Mouse (Mus musculus): ENCODE results near the gene Morf4l2. TPM values are rescaled to one million over a fixed set of nuclear protein-coding genes. Genes with fewer than 3 reads are reported as not detected.

Gene Morf4l2
- polyA plus RNA-seq, 1 experiment from 2014 or later, result 618 TPM

DNA sequence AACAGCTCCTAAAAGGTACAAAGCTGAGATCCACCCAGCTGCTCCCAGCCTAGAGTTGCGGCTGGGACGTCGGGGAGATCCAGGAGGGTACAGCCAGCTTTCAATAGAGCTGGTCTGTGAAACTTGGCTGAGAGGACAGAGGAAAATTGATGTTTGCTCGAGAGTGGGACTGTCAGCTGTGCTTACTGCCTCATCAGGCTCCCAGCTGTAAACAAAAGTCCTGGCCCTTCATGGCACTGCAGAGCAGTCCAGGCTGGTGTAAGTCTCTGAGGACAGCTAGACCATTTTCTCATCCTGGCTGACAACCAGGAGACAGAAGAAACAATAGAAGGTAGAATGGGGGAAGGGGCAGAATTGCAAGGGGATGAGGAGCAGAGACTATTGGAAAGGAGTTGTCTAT, 5.8 kb upstream of the Morf4l2 start:
- Histone ChIP-seq H3K4me1 (ENCODE audit: control insufficient read depth, insufficient read depth, low read length) (no peaks in the 10 kb centered on the region), H3K9ac (ENCODE audit: low read length) (no peak overlapping the region), H3K4me2 (ENCODE audit: low read depth, severe bottlenecking) (no peak overlapping the region), H3K36me3 (ENCODE audit: control insufficient read depth, insufficient read depth, low read length) (no peaks in the 10 kb centered on the region), H3K4me3 (ENCODE audit: low read depth, low read length) (no peak overlapping the region), H3K27me3 (ENCODE audit: control insufficient read depth, insufficient read depth, low read length) (no peaks in the 10 kb centered on the region), H3K27ac (replicated peaks; ENCODE audit: low read depth, low read length) (no peak overlapping the region), H3K9me3 (ENCODE audit: control insufficient read depth, low read length) (no peaks in the 10 kb centered on the region)
- ATAC-seq (ENCODE audit: insufficient number of reproducible peaks, low FRiP score, low TSS enrichment, low read depth) (no peak), DNase-seq (ENCODE audit: low spot score) (no peak)
- 77% methylated on average over 4 of the region's 4 CpGs for WGBS

- no peaks in the 10 kb centered on the region for H3K4me1 ChIP-seq (ENCODE audit: control insufficient read depth, insufficient read depth, low read length)
- no peak overlapping the region for H3K9ac ChIP-seq (ENCODE audit: low read length)
- DNase-seq (ENCODE audit: low spot score) (no peak), ATAC-seq (ENCODE audit: insufficient number of reproducible peaks, low FRiP score, low TSS enrichment, low read depth) (no peak)
- no peak overlapping the region for H3K4me2 ChIP-seq (ENCODE audit: low read depth, severe bottlenecking)
- no peaks in the 10 kb centered on the region for H3K27me3 ChIP-seq (ENCODE audit: control insufficient read depth, insufficient read depth, low read length)
- 80% methylated on average over 8 of the region's 8 CpGs for WGBS
- H3K36me3 ChIP-seq (ENCODE audit: control insufficient read depth, insufficient read depth, low read length), result no peaks in the 10 kb centered on the region
- H3K27ac ChIP-seq (replicated peaks; ENCODE audit: low read depth, low read length), result no peak overlapping the region
- no peak overlapping the region for H3K4me3 ChIP-seq (ENCODE audit: low read depth, low read length)
- H3K9me3 ChIP-seq (ENCODE audit: control insufficient read depth, low read length), result no peaks in the 10 kb centered on the region
These were observed 1.2 kb upstream of the Morf4l2 start for GRCm38 (mm10) chrX:136744663-136745062.

- no peak for ATAC-seq (ENCODE audit: insufficient number of reproducible peaks, low FRiP score, low TSS enrichment, low read depth)
- H3K9ac ChIP-seq (ENCODE audit: low read length), result peak overlapping the region; percentile 22; the same call in 1 of the 2 replicates
- no peaks in the 10 kb centered on the region for H3K27me3 ChIP-seq (ENCODE audit: control insufficient read depth, insufficient read depth, low read length)
- H3K9me3 ChIP-seq (ENCODE audit: control insufficient read depth, low read length), result no peaks in the 10 kb centered on the region
- peak; percentile 51 for DNase-seq (ENCODE audit: low spot score)
- H3K4me3 ChIP-seq (ENCODE audit: low read depth, low read length), result peak overlapping the region; percentile 42; the same call in 1 of the 2 replicates
- peak overlapping the region; percentile 72; the same call in 1 of the 2 replicates for H3K27ac ChIP-seq (replicated peaks; ENCODE audit: low read depth, low read length)
- H3K36me3 ChIP-seq (ENCODE audit: control insufficient read depth, insufficient read depth, low read length), result no peaks in the 10 kb centered on the region
- H3K4me2 ChIP-seq (ENCODE audit: low read depth, severe bottlenecking), result peak overlapping the region; percentile 35
- no peaks in the 10 kb centered on the region for H3K4me1 ChIP-seq (ENCODE audit: control insufficient read depth, insufficient read depth, low read length)
- 38% methylated on average over 5 of the region's 5 CpGs for whole genome bisulfite sequencing
These were observed 808 bp downstream of the Morf4l2 start for GRCm38 (mm10) chrX:136742661-136743103.

DNA sequence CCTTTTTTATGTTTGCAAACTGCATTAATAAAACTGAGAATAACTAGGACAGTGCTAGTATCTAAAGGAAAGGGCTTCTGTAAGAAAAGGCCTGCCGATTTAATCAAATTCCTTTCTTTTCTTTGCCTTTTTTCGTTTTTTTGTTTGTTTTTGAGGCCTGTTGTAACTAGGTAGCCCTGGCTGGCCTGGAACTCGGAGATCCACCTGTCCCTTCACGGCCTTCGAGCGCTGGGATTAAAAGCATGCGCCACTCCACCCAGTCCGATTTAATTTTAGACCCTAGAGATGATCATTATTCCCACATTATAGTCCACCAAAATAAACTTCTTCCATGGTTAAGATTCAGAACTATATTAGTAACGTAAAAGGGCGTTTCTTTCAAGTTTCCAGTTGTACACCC, 1.2 kb downstream of the Morf4l2 start:
- no peaks in the 10 kb centered on the region for H3K4me1 ChIP-seq (ENCODE audit: control insufficient read depth, insufficient read depth, low read length)
- H3K9me3 ChIP-seq (ENCODE audit: control insufficient read depth, low read length), result no peaks in the 10 kb centered on the region
- H3K9ac ChIP-seq (ENCODE audit: low read length), result peak overlapping the region; percentile 59; the same call in 1 of the 2 replicates
- H3K36me3 ChIP-seq (ENCODE audit: control insufficient read depth, insufficient read depth, low read length), result no peaks in the 10 kb centered on the region
- peak; percentile 22 for DNase-seq (ENCODE audit: low spot score)
- H3K4me2 ChIP-seq (ENCODE audit: low read depth, severe bottlenecking), result peak overlapping the region; percentile 35
- H3K27ac ChIP-seq (replicated peaks; ENCODE audit: low read depth, low read length), result peak overlapping the region; percentile 72; the same call in 1 of the 2 replicates
- no peaks in the 10 kb centered on the region for H3K27me3 ChIP-seq (ENCODE audit: control insufficient read depth, insufficient read depth, low read length)
- H3K4me3 ChIP-seq (ENCODE audit: low read depth, low read length), result peak overlapping the region; percentile 42
- WGBS, result 26% methylated on average over 10 of the region's 10 CpGs
- ATAC-seq (ENCODE audit: insufficient number of reproducible peaks, low FRiP score, low TSS enrichment, low read depth), result no peak

DNA sequence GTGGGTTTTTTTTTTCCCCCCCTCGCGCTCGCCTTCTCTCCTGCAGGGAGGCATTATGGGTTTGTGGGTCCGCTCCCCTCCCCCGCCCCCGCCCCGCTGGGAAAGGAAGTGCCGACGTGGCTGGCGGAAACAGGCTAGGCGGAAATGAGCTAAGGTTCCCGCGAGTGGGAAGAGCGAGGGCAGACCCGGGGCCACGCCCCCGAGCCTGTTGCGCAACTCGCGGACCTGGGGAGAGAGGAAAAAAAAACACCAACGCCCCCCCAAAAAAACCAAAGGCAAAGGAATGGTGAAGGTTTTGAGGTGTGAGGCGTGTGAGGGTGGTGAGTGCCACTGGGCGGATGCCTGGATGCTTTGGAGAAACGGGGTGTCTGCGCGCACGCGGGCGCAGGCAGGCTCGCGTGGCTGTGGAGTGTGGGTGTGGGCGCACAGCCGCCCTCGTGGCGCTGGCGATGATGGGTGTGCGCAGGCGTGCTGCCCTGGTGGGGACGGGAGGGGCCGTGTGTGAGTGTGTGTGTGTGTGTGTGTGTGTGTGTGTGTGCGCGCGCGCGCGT, 1.8 kb downstream of the Morf4l2 start:
- Histone ChIP-seq H3K4me3 (ENCODE audit: low read depth, low read length) (peak overlapping the region; percentile 42), H3K27me3 (ENCODE audit: control insufficient read depth, insufficient read depth, low read length) (no peaks in the 10 kb centered on the region), H3K36me3 (ENCODE audit: control insufficient read depth, insufficient read depth, low read length) (no peaks in the 10 kb centered on the region), H3K4me1 (ENCODE audit: control insufficient read depth, insufficient read depth, low read length) (no peaks in the 10 kb centered on the region), H3K9ac (ENCODE audit: low read length) (peak overlapping the region; percentile 59), H3K27ac (replicated peaks; ENCODE audit: low read depth, low read length) (peak overlapping the region; percentile 72; the same call in 1 of the 2 replicates), H3K4me2 (ENCODE audit: low read depth, severe bottlenecking) (peak overlapping the region; percentile 35; the same call in 1 of the 2 replicates), H3K9me3 (ENCODE audit: control insufficient read depth, low read length) (no peaks in the 10 kb centered on the region)
- 32% methylated on average over 45 of the region's 46 CpGs for WGBS
- DNase-seq (ENCODE audit: low spot score), result peak; percentile 87
- ATAC-seq (ENCODE audit: insufficient number of reproducible peaks, low FRiP score, low TSS enrichment, low read depth), result peak; percentile 75

DNA sequence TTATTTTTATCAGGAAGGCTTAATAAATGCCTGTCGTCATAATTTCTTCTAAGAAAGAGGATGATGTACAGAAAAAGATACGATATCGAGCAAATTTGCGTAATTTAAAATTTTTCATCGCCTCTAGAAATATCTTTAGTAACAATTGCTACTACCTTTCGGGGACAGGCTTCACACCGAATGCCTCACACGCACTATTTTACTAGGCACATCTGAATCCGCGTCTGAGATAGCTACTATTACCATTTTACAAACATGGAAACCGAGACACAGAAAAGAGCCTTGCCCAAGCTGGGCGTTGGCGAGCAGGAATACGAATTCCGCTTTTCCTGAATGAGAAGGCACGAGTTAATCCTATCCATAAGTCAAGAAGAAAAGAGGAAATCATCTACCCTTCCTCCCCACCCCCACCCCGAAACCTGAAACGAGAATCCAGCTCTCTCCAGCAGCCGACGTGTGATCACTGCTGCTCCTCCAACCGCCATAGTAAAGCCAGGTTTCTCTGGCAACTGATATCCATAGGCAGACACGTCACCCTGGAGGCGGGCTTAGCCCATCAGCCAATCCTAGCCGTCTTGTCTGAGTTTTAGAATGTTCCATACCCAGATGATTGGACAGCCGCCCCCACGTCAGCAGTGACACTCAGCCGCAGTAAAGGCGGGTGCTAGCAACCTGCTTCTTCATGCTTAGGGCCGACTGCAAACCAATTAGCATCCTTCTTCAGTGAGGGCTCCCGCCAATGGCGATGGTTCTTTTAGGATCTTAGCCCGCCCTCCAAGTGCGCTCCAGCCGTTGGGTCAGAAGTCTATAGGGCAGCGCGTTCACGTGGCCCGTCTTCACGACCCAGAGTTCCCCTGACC, 2.5 kb downstream of the Morf4l2 start:
- Histone ChIP-seq H3K9me3 (ENCODE audit: control insufficient read depth, low read length) (no peaks in the 10 kb centered on the region), H3K27ac (replicated peaks; ENCODE audit: low read depth, low read length) (peak overlapping the region; percentile 75), H3K27me3 (ENCODE audit: control insufficient read depth, insufficient read depth, low read length) (no peaks in the 10 kb centered on the region), H3K36me3 (ENCODE audit: control insufficient read depth, insufficient read depth, low read length) (no peaks in the 10 kb centered on the region), H3K4me3 (ENCODE audit: low read depth, low read length) (peak overlapping the region; percentile 47), H3K4me2 (ENCODE audit: low read depth, severe bottlenecking) (no peak overlapping the region), H3K4me1 (ENCODE audit: control insufficient read depth, insufficient read depth, low read length) (no peaks in the 10 kb centered on the region), H3K9ac (ENCODE audit: low read length) (peak overlapping the region; percentile 65)
- peak; percentile 97 for ATAC-seq (ENCODE audit: insufficient number of reproducible peaks, low FRiP score, low TSS enrichment, low read depth)
- WGBS, result 21% methylated on average over 39 of the region's 39 CpGs
- peak; percentile 89 for DNase-seq (ENCODE audit: low spot score)

GRCm38 (mm10) chrX:136740087-136740790, 3.3 kb downstream of the Morf4l2 start:
- ATAC-seq (ENCODE audit: insufficient number of reproducible peaks, low FRiP score, low TSS enrichment, low read depth) (no peak), DNase-seq (ENCODE audit: low spot score) (peak; percentile 20)
- Histone ChIP-seq H3K9ac (ENCODE audit: low read length) (peak overlapping the region; percentile 65), H3K4me1 (ENCODE audit: control insufficient read depth, insufficient read depth, low read length) (no peaks in the 10 kb centered on the region), H3K4me3 (ENCODE audit: low read depth, low read length) (peak overlapping the region; percentile 47), H3K9me3 (ENCODE audit: control insufficient read depth, low read length) (no peaks in the 10 kb centered on the region), H3K36me3 (ENCODE audit: control insufficient read depth, insufficient read depth, low read length) (no peaks in the 10 kb centered on the region), H3K27ac (replicated peaks; ENCODE audit: low read depth, low read length) (peak overlapping the region; percentile 75; the same call in 1 of the 2 replicates), H3K27me3 (ENCODE audit: control insufficient read depth, insufficient read depth, low read length) (no peaks in the 10 kb centered on the region), H3K4me2 (ENCODE audit: low read depth, severe bottlenecking) (peak overlapping the region; percentile 24; the same call in 1 of the 2 replicates)
- 24% methylated on average over 15 of the region's 15 CpGs for WGBS

DNA sequence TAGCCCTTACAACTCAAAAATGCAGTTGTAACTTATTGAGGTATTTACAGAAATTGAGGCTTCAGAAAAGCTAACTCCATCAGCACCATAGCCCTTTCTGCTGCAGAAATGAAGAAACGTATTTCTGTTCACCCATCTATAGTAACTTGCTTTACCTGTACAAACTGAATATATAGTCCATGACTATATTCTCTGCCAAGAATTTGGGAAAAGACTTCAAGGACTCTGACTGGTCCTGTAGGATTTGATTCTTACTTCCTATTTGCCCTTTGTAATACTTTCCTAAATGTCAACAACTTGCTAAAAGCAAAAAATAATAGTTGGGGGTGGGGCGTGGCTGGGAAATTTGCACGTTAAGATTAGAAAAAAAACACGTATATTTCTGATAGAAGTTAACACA, 11.5 kb downstream of the Morf4l2 start:
- H3K27me3 ChIP-seq (ENCODE audit: control insufficient read depth, insufficient read depth, low read length), result no peaks in the 10 kb centered on the region
- WGBS, result 90% methylated on average over 4 of the region's 4 CpGs
- H3K27ac ChIP-seq (replicated peaks; ENCODE audit: low read depth, low read length), result no peak overlapping the region
- ATAC-seq (ENCODE audit: insufficient number of reproducible peaks, low FRiP score, low TSS enrichment, low read depth) (no peak), DNase-seq (ENCODE audit: low spot score) (no peak)
- H3K36me3 ChIP-seq (ENCODE audit: control insufficient read depth, insufficient read depth, low read length), result no peaks in the 10 kb centered on the region; the same call in 1 of the 2 replicates
- H3K9ac ChIP-seq (ENCODE audit: low read length), result no peak overlapping the region
- H3K4me1 ChIP-seq (ENCODE audit: control insufficient read depth, insufficient read depth, low read length), result no peaks in the 10 kb centered on the region
- no peak overlapping the region for H3K4me2 ChIP-seq (ENCODE audit: low read depth, severe bottlenecking)
- no peak overlapping the region for H3K4me3 ChIP-seq (ENCODE audit: low read depth, low read length)
- no peaks in the 10 kb centered on the region for H3K9me3 ChIP-seq (ENCODE audit: control insufficient read depth, low read length)
